Mouse (Mus musculus) liver, embryonic 11.5 days (tissue): ENCODE results near the gene Catsperd. TPM values are rescaled to one million over a fixed set of nuclear protein-coding genes. Genes with fewer than 3 reads are reported as not detected.

Experiments used
- ATAC-seq: fragments of 200-750 bp; cut with Nextera tagmentation; replicated peaks from 2 replicates; pipeline ENCODE4 v1.8.0; 2017; ENCODE audit warnings: moderate number of reproducible peaks, mild to moderate bottlenecking, moderate TSS enrichment, moderate library complexity; ENCODE audit not compliant: low FRiP score
- DNase-seq: peaks from one replicate; pipeline ENCODE4 v3.0.0-alpha.2; 2017; ENCODE audit warnings: low spot score
- H3K27ac ChIP-seq: fragments of 300-500 bp; sonication (generic); 2 replicates; pipeline ENCODE4 v1.5.1; 2014; ENCODE audit warnings: mild to moderate bottlenecking, low read depth, low read length, control low read depth
- H3K27me3 ChIP-seq: fragments of 300-500 bp; sonication (generic); replicated peaks from 2 replicates; pipeline ENCODE4 v1.6.1; 2014; ENCODE audit warnings: low read length, mixed read lengths; ENCODE audit not compliant: control insufficient read depth, insufficient read depth
- H3K36me3 ChIP-seq: fragments of 300-500 bp; sonication (generic); 2 replicates; pipeline ENCODE4 v1.6.1; 2014; ENCODE audit warnings: mild to moderate bottlenecking, low read length, moderate library complexity, mixed read lengths; ENCODE audit not compliant: control insufficient read depth, insufficient read depth
- H3K4me1 ChIP-seq: fragments of 300-500 bp; sonication (generic); replicated peaks from 2 replicates; pipeline ENCODE4 v1.6.1; 2014; ENCODE audit warnings: low read length, mixed read lengths; ENCODE audit not compliant: control insufficient read depth, insufficient read depth
- H3K4me2 ChIP-seq: fragments of 300-500 bp; sonication (generic); 2 replicates; pipeline ENCODE4 v1.6.1; 2014; ENCODE audit warnings: mild to moderate bottlenecking, control low read depth, moderate library complexity
- H3K4me3 ChIP-seq: fragments of 300-500 bp; sonication (generic); 2 replicates; pipeline ENCODE4 v1.5.1; 2014; ENCODE audit warnings: low read depth, low read length, control low read depth
- H3K9ac ChIP-seq: fragments of 300-500 bp; sonication (generic); 2 replicates; pipeline ENCODE4 v1.6.1; 2014; ENCODE audit warnings: low read depth, low read length, control low read depth
- H3K9me3 ChIP-seq: fragments of 300-500 bp; sonication (generic); 2 replicates; pipeline ENCODE4 v1.6.1; 2016; ENCODE audit warnings: low read length, inconsistent platforms, mixed read lengths; ENCODE audit not compliant: control insufficient read depth
- WGBS: fragments of 180-500 bp; shearing (Covaris S2); extraction: QIAGEN DNeasy Blood & Tissue Kit; methylation state at CpG from one replicate; pipeline ENCODE4 v1.1.7; 2014; 5-methylcytosine and 5-hydroxymethylcytosine counted together
- polyA plus RNA-seq: library from polyadenylated mRNA; unstranded; fragments of >200 nt; fragmentation: Nextera tagmentation; extraction: Ambion mirVana; gene quantifications from 2 replicates; pipeline ENCODE4 v1.2.1, GENCODE M21; 2014

Catsperd gene
- polyA plus RNA-seq, 1 experiment from 2014 or later, result 0.64 TPM

GRCm38 (mm10) chr17:56682880-56683279 lies 54.9 kb downstream of the Catsperd start:
- peaks cover 36% of the 10 kb centered on the region for H3K36me3 ChIP-seq
- H3K4me2 ChIP-seq, result 0 out of 2 replicates have a peak overlapping the region, but pooled peaks have one; percentile 5
- H3K4me1 ChIP-seq, result peaks cover 35% of the 10 kb centered on the region
- ATAC-seq, result peak; percentile 70
- no peak for DNase-seq
- no peaks in the 10 kb centered on the region for H3K27me3 ChIP-seq
- WGBS, result 43% methylated on average over 3 of the region's 3 CpGs
- no peaks in the 10 kb centered on the region for H3K9me3 ChIP-seq
- 0 out of 2 replicates have a peak overlapping the region, but pooled peaks have one; percentile 30 for H3K9ac ChIP-seq
- H3K27ac ChIP-seq, result peak overlapping the region; percentile 21; the same call in 1 of the 2 replicates
- peak overlapping the region; percentile 2; the same call in 1 of the 2 replicates for H3K4me3 ChIP-seq

DNA sequence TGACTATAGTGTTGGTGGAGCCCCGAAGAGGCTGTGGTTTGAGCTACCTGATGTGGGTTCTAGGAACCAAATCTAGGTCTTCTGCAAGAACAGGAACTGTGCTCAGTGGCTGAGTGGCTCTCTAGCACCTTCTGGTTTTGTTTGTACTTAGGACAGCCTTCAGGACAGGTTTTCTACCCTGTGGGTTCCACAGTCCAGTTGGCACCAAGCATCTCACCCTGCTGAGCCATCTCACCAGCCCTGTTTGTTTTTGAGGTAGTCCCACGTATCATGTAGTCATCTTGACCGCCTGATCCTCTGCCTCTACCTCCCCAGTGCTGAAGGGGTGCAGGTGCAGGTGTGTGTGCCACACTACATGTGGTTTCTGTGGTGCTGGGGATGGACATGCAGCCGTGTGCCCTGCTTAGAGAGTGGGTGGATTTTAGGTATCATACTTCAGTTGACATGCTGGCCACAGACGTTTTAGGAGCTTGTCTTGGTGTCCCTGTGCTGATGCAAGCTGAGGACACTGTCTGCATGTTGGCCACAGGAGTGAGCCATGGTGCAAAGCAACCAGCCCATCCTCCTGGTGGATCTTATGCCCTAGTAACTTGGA lies 55.7 kb downstream of the Catsperd start:
- Histone ChIP-seq H3K4me1 (peaks cover 40% of the 10 kb centered on the region), H3K9me3 (no peaks in the 10 kb centered on the region), H3K4me3 (no peak overlapping the region), H3K36me3 (peaks cover 34% of the 10 kb centered on the region), H3K9ac (no peak overlapping the region), H3K4me2 (no peak overlapping the region), H3K27ac (no peak overlapping the region), H3K27me3 (no peaks in the 10 kb centered on the region)
- 85% methylated on average over 5 of the region's 5 CpGs for WGBS
- DNase-seq (no peak), ATAC-seq (no peak)

- H3K9me3 ChIP-seq, result no peaks in the 10 kb centered on the region
- H3K4me1 ChIP-seq, result peaks cover 43% of the 10 kb centered on the region
- no peak overlapping the region for H3K4me3 ChIP-seq
- peaks cover 35% of the 10 kb centered on the region for H3K36me3 ChIP-seq
- no peak overlapping the region for H3K9ac ChIP-seq
- no peak for ATAC-seq
- no peak for DNase-seq
- WGBS, result 87% methylated on average over 2 of the region's 2 CpGs
- H3K4me2 ChIP-seq, result no peak overlapping the region
- no peaks in the 10 kb centered on the region for H3K27me3 ChIP-seq
- no peak overlapping the region for H3K27ac ChIP-seq
Observed at GRCm38 (mm10) chr17:56684649-56685048, 56.7 kb downstream of the Catsperd start.

DNA sequence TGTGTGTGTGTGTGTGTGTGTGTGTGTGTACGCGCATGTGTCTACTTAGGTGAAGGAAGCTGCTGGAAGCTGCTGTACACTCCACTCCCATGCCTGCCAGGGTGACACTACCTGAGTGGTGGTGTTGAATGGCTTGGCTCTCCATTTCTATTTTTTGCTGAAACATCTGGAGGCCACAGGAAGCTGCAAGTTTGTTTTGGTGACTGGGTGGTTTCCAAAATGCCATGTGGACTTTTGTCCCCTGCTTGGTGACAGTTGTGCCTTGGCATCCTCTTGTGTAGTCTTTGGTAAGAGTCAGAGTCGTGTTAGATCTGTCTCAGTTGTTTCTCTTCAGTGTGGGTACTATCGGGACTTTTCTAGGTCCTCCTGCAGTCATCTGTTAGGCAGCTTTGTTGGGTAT lies 58.9 kb downstream of the Catsperd start:
- no peak for ATAC-seq
- H3K4me2 ChIP-seq, result no peak overlapping the region; the same call in 1 of the 2 replicates
- H3K4me1 ChIP-seq, result peaks cover 39% of the 10 kb centered on the region
- H3K36me3 ChIP-seq, result peaks cover 34% of the 10 kb centered on the region
- no peaks in the 10 kb centered on the region for H3K27me3 ChIP-seq
- WGBS, result 88% methylated on average over 4 of the region's 4 CpGs
- no peak overlapping the region for H3K4me3 ChIP-seq
- no peak for DNase-seq
- peak overlapping the region; percentile 70 for H3K27ac ChIP-seq
- H3K9me3 ChIP-seq, result no peaks in the 10 kb centered on the region
- H3K9ac ChIP-seq, result no peak overlapping the region

DNA sequence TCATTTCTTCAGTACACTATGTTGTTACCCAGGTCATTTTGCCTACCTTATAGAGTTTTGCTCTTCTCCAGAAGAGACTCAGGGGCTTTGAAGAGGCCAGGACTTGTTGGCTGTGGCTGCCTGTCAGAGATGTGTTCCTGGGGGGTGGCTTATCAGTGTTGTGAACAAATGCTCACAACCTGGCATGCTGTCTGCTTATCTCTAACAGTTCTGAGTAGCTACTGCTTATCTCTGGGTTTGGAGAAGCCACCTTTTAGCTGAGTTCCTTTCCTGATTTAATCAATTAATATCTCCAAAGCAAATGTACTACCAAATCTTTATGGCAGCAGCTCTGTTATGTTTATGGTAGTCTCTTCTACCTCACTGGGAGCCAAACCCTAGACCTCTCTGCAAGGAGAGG lies 60.1 kb downstream of the Catsperd start:
- Histone ChIP-seq H3K36me3 (peaks cover 35% of the 10 kb centered on the region), H3K27ac (peak overlapping the region; percentile 70), H3K27me3 (no peaks in the 10 kb centered on the region), H3K4me3 (no peak overlapping the region; the same call in 1 of the 2 replicates), H3K9ac (no peak overlapping the region), H3K9me3 (no peaks in the 10 kb centered on the region), H3K4me2 (peak overlapping the region; percentile 57), H3K4me1 (peaks cover 27% of the 10 kb centered on the region)
- ATAC-seq (peak; percentile 93), DNase-seq (no peak)

DNA sequence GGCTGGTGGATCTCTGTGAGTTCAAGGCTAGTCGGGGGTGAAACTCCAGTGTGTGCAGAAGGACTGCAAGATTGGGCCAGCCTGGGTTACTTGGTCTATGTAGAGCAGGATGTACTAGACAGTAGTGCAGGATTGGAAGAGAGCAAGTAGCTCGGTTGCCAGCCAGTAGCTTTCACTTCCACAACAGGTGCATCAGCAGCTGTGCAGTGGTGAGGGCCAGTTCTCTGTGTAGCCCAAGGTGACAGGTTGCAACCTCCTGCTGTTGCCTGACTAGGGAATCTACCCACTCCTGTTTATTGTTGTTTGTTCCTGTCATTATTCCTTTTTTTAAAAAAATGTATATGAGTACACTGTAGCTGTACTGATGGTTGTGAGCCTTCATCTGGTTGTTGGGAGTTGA lies 60.7 kb downstream of the Catsperd start:
- peaks cover 37% of the 10 kb centered on the region for H3K36me3 ChIP-seq
- 0 out of 2 replicates have a peak overlapping the region, but pooled peaks have one; percentile 8 for H3K27ac ChIP-seq
- no peak overlapping the region for H3K9ac ChIP-seq
- ATAC-seq (no peak), DNase-seq (no peak)
- no peaks in the 10 kb centered on the region for H3K27me3 ChIP-seq
- H3K9me3 ChIP-seq, result no peaks in the 10 kb centered on the region
- no peak overlapping the region for H3K4me3 ChIP-seq
- H3K4me2 ChIP-seq, result peak overlapping the region; percentile 47
- 79% methylated on average over 2 of the region's 2 CpGs for WGBS
- peaks cover 26% of the 10 kb centered on the region for H3K4me1 ChIP-seq

- Histone ChIP-seq H3K4me3 (no peak overlapping the region), H3K36me3 (peaks cover 56% of the 10 kb centered on the region), H3K27ac (no peak overlapping the region), H3K4me1 (peaks cover 5% of the 10 kb centered on the region), H3K9me3 (no peaks in the 10 kb centered on the region), H3K9ac (no peak overlapping the region), H3K4me2 (no peak overlapping the region), H3K27me3 (no peaks in the 10 kb centered on the region)
- ATAC-seq, result no peak
- DNase-seq, result no peak
- WGBS, result 74% methylated on average over 1 of the region's 1 CpGs
Observed at GRCm38 (mm10) chr17:56693395-56693794, 65.5 kb downstream of the Catsperd start.

GRCm38 (mm10) chr17:56693851-56694310 lies 65.9 kb downstream of the Catsperd start:
- Histone ChIP-seq H3K4me3 (no peak overlapping the region), H3K4me2 (no peak overlapping the region), H3K4me1 (peaks cover under 1% of the 10 kb centered on the region; the same call in 1 of the 2 replicates), H3K9me3 (no peaks in the 10 kb centered on the region), H3K27ac (no peak overlapping the region), H3K27me3 (no peaks in the 10 kb centered on the region), H3K36me3 (peaks cover 59% of the 10 kb centered on the region), H3K9ac (no peak overlapping the region)
- ATAC-seq (no peak), DNase-seq (no peak)
- 81% methylated on average over 6 of the region's 6 CpGs for WGBS

GRCm38 (mm10) chr17:56700451-56700850 lies 72.5 kb downstream of the Catsperd start:
- H3K27ac ChIP-seq, result no peak overlapping the region
- WGBS, result 79% methylated on average over 2 of the region's 2 CpGs
- H3K4me1 ChIP-seq, result no peaks in the 10 kb centered on the region
- no peak for DNase-seq
- H3K9me3 ChIP-seq, result no peaks in the 10 kb centered on the region
- no peak overlapping the region for H3K4me3 ChIP-seq
- no peak overlapping the region for H3K9ac ChIP-seq
- H3K27me3 ChIP-seq, result no peaks in the 10 kb centered on the region
- H3K4me2 ChIP-seq, result no peak overlapping the region
- peaks cover 70% of the 10 kb centered on the region for H3K36me3 ChIP-seq
- no peak for ATAC-seq
